Mouse (Mus musculus) retina, adult 2 months (tissue): ENCODE measurements around the gene Ubox5.

Experiments used
- DNase-seq: peaks from one replicate; pipeline ENCODE4 v3.0.0-alpha.2; 2012; ENCODE audit warnings: low read depth, low spot score

Gene Ubox5

GRCm38 (mm10) chr2:130634006-130634738, 4.3 kb upstream of the Ubox5 start:
- no peak for DNase-seq

- DNase-seq, result no peak
Measured at GRCm38 (mm10) chr2:130632887-130633675, 3.2 kb upstream of the Ubox5 start.

GRCm38 (mm10) chr2:130632416-130632815, 2.6 kb upstream of the Ubox5 start:
- DNase-seq, result no peak

- no peak for DNase-seq
Measured at GRCm38 (mm10) chr2:130629080-130629838, 579 bp downstream of the Ubox5 start.

- no peak for DNase-seq
Measured at GRCm38 (mm10) chr2:130628424-130628823, 1.4 kb downstream of the Ubox5 start.

GRCm38 (mm10) chr2:130618972-130619371, 10.9 kb downstream of the Ubox5 start:
- no peak for DNase-seq

- DNase-seq, result no peak
Measured at GRCm38 (mm10) chr2:130613091-130613490, 16.7 kb downstream of the Ubox5 start.

- no peak for DNase-seq
Measured at GRCm38 (mm10) chr2:130602195-130602594, 27.6 kb downstream of the Ubox5 start.

- no peak for DNase-seq
Measured at GRCm38 (mm10) chr2:130598399-130598798, 31.4 kb downstream of the Ubox5 start.

GRCm38 (mm10) chr2:130597601-130598010, 32.2 kb downstream of the Ubox5 start:
- DNase-seq, result no peak

- no peak for DNase-seq
Measured at GRCm38 (mm10) chr2:130595596-130595995, 34.2 kb downstream of the Ubox5 start.

GRCm38 (mm10) chr2:130591016-130591415, 38.8 kb downstream of the Ubox5 start:
- no peak for DNase-seq

- DNase-seq, result no peak
Measured at GRCm38 (mm10) chr2:130589761-130590160, 40.1 kb downstream of the Ubox5 start.

- DNase-seq, result no peak
Measured at GRCm38 (mm10) chr2:130589157-130589556, 40.7 kb downstream of the Ubox5 start.

- DNase-seq, result no peak
Measured at GRCm38 (mm10) chr2:130588373-130588772, 41.5 kb downstream of the Ubox5 start.

GRCm38 (mm10) chr2:130586016-130586415, 43.8 kb downstream of the Ubox5 start:
- DNase-seq, result no peak

GRCm38 (mm10) chr2:130583902-130584560, 45.8 kb downstream of the Ubox5 start:
- DNase-seq, result no peak

GRCm38 (mm10) chr2:130582552-130582951, 47.3 kb downstream of the Ubox5 start, which contains the start of gene Avp:
Avp (minus strand) TSS chr2:130582554.
- DNase-seq, result no peak

GRCm38 (mm10) chr2:130581201-130581600, 48.6 kb downstream of the Ubox5 start:
- no peak for DNase-seq

- no peak for DNase-seq
Measured at GRCm38 (mm10) chr2:130579791-130580190, 50.0 kb downstream of the Ubox5 start.

GRCm38 (mm10) chr2:130578148-130578547, 51.7 kb downstream of the Ubox5 start:
- DNase-seq, result no peak

- no peak for DNase-seq
Measured at GRCm38 (mm10) chr2:130577632-130578031, 52.2 kb downstream of the Ubox5 start.
